Mouse (Mus musculus) cerebellum, postnatal 10 days (tissue): ENCODE measurements around the gene Pecam1.
"Not testable (repeated sequence)": the region's sequence is repeated elsewhere in the genome, so short reads cannot be mapped to it uniquely, and the experiment has no call there.

ENCODE experiments used
- DNase-seq, 2 experiments: peaks; one replicate each; pipeline ENCODE4 v3.0.0; 2021; ENCODE audit warnings: mixed read lengths in 2 of 2

Pecam1 gene

DNA sequence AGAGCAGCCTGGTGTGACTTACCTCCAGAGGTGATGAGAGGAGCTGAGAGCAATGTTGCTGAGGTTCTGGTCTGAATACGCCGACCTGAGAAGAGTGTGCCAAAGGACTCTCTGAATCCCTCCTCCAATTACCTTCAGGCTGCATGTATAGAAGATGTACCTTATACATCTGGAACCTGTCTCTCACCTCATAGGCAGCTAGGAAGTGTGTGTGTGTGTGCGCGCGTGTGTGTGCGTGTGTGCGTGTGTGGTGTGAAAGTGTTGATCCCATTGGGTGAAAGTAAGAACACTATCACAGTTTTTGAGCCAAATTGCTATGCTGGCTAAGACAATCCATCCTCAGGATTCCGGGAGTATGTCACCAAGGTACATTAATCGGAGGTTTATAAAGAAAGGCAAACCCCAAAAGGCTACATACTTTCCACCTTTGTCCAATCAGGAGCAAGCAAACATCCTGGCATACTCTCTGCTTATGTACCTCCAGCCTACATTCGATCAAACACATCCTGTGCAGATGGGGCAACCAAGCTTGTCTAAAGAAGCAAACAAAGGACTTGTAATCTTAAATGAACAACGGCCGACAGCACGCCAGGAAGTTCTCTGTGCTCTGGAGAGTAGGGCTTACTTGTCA, at the start of gene Pecam1:
Pecam1 (minus strand) TSS at position 508 of the 631 bp plus-strand sequence.
- no peak for DNase-seq

DNA sequence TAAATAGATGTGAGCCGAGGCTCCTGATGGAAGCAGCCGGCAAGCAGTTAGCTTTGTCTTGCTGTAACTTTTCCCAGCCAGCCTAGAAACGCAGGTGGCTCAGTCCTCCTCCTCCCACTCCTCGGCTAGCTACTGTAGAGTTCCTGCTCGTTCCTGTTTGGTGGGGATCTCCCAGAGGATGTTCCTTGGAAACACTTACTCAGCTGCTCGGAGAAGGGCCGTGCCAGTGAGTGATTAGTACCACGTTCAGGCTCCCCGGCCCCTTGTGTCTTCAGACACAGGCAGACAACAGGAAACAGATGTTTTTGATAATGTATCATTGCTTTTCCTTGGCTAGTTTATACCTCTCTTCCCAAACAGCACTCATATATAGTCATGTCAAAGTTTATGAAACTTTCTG, 45.3 kb upstream of the Pecam1 start:
- no peak for DNase-seq

DNA sequence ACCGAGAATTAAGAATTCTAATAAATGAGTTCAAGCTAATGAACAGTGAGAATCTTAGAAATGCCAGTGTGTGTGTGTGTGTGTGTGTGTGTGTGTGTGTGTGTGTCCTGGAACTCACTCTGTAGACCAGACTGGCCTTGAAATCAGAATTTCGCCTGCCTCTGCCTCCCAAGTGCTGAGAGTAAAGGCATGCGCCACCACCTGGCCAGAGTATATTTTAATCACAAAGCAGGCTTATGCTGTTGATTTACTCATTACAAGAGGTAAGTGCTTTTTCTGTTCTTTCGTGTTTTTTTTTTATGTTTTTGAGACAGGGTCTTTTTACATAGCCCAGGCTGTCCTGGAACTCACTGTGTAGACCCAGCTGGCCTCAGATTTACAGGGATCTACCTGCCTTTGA, 43.4 kb upstream of the Pecam1 start:
- no peak for DNase-seq

DNA sequence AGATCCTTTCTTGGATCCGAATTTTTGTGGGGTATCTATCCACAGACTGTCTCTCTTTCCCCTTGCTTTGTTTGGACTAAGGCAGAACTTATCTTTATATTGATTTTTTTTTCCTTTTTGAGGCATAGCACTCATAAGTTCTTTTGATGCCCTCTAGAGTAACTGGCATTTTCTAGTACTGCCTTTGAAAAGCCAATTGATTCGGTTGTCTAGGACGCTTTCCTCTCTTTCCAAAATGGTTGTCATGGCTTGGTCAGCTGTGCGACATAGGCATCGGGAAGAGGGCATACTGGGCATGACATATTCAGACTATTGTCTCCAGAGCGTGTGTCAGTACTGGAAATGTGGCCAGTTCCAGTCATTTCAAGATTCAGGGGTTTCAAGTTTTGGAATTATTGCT, 39.2 kb upstream of the Pecam1 start:
- peak; percentile 38 to 58 for DNase-seq

DNA sequence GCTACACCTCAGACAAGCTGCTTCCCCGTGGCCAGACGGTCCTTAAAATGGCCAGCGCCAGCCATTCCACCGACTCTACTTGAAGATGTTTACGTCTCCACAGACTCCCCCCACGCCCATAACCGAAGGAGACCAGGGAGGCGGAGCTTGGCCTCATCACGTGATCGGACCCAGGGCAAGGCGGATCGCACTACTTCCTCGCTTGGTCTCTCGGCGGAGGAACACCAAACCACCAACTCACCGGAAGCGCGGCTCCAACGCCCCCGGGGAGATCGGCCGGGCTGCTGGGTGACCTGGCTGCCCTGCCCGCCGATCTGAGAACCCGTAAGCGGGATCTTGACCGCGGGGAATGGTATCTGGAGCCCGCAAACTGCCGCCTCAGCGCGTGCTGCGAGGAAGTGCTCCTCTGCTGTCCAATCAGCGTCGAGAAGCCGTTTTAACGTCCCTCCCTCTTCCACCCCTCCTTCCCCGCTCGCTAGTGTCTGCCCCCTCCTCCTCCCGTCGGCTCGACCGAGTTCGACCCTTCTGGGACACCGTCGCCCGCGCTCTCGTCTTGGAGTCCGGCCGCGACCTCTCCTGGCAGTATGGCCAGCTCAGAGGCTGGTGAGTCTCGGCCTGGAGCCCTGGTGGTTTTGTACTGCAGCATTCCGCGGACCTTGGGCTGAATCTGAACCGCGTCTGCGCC, 38.5 kb upstream of the Pecam1 start, which contains the start of the genes Ddx5 and Cep95:
Ddx5 (minus strand) TSS at position 411 of the 685 bp plus-strand sequence.
Cep95 (plus strand) TSS at position 478 of the 685 bp plus-strand sequence.
- DNase-seq: peak; percentile 99

DNA sequence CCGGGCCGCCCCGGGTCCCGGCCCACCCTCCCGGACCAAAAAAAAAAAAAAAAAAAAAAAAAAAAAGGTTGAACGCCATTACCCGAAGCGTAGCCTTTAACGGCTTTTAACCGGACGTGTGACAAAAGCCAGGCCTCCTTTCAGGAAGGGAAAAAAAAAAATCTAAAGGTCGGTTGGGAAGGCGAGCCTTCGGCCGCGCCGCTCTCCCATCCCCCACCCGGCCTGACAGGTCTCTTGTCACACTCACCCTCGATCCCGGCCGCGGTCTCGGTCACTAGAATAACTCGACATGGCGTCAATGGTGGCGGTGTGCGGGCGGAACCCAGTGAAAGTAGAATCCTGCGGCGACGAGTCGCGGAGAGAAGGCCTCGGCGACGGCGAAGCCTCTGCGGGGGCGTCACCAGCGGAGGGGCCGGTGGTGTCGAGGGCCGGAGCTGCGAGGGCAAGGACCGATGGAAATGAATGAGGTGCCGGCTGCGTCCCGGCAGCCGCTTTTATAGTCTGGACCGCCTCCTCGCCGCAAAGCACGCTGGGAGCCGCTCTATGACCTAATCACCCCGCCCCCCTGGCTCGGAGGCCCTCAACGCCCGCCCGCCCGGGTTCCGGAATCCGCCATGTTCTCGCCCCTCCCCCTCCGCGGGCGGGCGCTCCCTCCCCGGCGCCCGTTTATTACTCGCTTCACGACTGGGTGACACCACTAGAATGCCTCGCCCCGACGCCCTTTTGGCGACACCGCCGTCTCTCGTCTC, 37.8 kb upstream of the Pecam1 start:
- peak; percentile 100 for DNase-seq

DNA sequence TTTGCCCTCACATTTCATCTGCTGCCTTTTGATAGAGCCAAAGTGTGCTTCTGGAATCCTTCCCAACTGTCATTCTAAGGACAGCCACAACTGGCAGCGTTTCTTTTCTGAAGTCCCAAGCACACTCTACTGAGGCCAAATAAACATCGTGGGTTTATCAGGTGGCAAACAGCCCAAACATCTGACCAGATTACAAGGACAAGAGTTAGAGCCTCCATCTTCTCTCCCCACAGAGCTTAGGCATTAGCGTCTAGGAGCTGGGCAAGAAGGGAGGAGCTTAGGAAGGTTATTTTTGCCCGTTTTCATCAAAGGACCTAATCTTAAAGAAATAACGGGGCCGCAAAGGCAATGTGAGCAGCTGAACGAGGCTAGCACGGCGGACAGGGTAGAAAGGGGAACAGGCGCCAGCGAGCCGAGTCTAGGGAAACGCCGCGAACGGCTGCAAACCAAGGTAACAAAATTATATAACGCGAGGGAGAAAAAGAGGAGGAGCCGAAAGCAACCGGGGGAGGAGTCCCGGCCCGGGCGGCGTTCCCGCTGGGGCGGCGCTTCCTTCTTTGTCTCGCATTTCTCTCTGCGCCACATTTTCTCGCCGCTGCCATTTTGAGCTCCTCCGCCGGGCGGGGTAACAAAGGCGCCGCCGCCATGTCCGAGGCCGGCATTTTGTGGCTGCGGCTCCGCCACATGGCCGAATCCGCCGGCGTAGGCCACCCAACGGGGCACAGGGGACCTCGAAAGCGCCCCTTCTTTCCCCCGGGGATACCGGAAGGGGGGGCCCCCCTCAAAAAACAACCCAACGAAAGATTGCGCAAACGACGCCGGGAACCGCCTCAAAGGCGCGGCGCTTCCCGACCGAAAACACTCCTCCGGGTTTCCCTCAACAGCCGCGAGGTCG, 37.0 kb upstream of the Pecam1 start:
- peak; percentile 95 to 96 for DNase-seq

DNA sequence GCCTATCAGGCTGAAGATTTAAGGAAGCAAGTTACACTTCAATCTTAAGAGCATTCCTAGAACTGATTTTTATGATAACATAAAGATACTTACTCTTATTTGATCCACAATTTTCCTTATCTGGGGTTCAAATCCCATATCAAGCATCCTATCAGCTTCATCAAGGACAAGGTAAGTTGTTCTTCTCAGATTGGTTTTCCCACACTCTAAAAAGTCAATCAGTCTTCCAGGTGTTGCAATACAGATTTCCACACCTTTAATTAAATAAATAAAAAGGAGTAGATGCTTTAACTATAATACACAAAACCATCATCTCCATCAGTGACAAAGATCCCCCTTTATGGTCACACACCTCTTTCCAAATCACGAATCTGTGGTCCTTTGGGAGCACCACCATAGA, 34.6 kb upstream of the Pecam1 start:
- no peak for DNase-seq

DNA sequence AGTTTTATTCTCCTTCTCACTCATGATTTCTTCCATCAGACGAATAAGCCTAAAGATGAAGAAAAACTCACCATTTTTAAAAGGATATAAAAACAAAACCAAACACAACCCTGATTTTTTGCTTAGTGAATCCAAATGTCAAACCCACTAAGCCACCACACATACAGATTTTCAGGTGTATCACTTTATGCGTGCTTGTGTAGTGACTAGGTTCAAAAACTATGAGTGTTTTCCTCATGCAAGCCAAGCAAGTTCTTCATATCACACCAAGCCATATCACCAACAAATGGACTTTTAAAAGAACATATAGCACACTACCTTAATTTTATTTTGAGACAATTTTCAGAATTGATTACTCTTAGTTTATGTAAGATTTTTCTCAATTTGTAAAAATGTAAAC, 34.0 kb upstream of the Pecam1 start:
- DNase-seq: no peak

DNA sequence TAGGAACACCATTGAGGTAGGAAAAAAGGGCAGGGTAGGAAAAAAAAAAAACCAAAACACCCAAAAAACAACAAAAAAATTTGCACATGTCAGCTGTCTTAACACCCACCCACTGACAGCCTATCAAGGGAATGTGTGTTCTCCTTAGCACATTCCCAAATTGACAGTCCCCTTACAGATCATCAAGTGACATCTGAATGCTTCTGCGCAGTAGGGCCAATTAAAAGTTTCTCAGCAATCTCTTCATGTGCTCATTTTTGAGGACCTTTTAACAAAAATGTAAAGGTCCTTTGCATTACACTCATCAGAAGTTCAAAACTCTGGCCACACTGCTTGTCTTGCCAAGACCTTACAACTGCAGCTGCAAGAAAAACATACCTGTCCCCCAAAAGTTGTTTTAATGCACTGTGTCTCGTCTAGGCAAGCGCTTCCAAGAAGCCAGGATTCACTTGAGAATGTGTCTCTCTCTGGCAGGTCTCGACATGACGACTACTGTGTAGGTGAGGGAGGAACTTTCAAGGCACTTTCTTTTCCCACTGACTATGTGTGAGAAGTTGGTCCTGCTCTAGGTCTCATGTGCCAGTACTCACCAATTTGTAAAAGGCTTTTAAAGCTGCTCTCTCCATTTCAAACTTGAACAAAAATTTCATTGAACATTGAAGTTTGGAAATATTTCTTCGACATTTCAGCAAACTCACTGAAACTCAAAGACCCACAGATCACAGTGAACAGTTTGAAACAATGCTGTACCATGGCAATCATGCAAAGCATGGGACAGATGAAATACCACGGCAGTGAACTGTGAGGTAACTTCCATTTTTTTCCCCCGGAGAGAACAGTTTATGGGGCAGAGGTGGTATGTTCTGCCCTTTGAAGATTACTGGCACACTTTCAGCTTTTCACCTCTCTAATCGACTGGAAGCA, 32.7 kb upstream of the Pecam1 start:
- DNase-seq: no peak

DNA sequence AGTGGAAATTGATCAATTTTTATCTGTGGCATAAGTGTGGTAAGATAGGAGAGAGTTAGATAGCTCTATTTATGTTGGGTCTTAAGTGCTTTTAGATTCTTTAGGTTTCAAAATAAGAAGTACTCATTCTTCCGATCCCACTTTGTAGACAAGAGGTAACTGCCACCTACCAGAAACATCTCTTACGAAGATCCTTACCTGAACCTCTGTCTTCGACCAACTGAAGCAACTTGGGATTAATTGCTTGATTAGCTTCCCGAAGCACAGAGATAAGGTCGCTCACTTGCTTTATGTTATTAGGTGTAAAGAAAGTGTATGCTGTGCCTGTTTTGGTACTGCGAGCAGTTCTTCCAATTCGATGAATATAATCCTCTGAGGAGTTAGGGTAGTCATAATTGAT, 31.8 kb upstream of the Pecam1 start:
- DNase-seq: not testable (repeated sequence)

DNA sequence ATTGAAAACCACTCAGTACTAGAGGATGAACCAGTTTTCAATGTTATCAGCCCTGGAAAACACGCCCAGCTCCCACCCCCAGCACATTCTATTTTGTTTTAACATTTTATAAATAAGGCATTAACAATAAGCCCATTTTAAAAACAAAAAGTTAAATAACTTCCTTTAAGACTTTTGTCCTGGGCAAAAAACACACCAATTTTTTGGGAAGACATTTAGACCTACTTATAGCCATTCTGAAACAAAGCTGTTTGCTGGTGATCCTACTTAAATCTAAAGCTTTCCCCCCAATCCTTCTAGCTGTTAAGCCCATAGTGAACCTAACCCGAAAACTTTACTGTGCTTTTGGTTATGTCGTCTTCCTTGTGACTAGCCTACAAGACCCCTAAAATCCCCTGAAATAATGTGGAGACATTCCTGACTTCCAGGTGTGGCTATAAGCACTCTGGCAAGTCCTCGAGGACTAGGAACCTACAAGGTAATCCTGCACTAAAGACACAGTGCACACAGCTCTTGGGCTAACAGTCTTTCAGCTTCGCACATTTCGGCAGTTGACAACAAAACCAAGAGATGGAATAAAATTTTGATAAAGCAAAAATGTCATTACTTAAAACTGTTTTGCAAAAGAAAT, 30.3 kb upstream of the Pecam1 start:
- no peak for DNase-seq

DNA sequence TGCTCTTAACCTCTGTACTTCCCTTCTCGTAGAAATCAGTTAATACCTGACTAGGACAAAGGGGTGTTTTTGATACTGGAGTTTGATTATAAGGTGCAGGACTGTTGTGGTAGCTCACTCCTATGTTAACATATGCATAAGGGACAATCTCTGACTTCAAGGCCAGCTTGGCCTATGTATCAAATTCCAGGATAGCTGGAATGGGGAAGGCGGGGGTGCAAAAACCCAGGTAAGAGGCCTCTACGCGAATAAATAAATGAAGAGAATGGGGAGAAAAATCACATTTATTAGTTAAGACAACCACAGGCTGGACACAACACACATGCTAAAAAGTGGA, 29.6 kb upstream of the Pecam1 start:
- no peak for DNase-seq

DNA sequence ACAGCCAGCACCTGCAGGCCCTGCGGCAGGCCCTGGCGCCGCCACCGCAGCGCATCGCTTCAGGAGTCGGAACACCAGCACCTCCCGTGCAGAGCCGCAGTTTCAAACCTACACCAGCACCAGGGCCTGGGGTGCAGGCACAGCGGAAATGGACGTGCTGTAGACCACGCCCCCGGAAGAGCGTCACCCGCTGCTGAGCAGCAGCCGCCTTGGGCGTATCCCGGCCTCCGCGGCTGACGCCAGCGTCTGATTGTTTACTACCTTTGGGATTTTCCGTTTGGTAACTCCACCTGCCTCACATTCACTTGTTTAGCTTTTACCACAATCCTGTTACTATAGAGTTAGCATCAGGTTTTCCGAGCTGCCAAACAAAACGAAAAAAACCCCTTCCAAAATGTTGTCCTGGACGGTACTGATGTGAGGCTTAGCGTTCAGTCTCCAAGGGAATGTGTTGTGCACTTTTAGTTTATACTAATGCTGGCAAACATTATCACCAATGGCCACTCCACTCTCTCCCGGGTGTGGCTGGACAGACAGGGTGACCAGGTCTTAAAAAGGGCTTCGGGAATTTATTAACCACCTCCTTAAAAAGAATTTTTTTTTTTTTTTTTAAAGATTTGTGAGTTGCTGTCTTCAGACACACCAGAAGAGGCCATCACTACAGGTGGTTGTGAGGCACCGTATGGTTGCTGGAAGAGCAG, 29.1 kb upstream of the Pecam1 start, which contains the start of gene Polg2:
Polg2 (minus strand) TSS at position 150 of the 701 bp plus-strand sequence.
- peak; percentile 93 for DNase-seq

DNA sequence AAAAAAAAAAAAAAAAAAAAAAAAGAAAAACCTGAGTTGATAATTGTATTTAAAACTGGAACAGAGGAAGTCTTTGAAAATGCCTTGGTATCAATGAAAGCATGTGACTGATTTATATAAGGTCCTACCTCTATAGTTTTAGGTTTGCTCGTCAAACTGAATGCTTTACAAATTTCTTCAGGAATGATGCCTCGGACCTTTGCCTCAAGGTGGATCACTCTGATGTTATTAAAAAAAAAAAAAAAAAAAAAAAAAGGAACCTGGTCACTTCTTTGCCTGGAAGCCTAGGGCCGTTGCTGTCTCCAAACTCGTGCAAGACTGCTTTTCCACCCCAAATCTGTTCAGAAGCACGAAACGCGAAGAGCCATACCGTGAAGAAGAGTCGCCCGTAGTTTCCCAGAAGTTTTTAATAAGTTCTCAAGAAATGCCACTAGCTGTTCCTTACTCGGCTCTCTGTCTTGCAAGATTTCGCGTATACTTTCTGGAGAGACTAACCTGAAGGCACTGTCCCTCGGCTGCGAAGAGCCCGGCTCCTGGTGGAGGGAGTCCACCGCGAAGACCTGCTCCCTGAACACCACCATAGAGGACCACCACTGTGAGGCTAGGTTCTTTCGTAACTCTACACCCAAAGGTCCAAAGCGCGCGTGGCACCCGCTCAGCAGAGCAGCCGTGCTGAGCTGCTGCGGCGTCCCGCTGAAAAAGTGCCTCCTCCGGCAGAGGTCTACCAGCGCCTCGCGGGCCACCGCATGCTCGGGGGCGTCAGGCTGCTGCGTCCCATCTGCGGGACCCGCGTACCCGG, 28.4 kb upstream of the Pecam1 start:
- no peak for DNase-seq

DNA sequence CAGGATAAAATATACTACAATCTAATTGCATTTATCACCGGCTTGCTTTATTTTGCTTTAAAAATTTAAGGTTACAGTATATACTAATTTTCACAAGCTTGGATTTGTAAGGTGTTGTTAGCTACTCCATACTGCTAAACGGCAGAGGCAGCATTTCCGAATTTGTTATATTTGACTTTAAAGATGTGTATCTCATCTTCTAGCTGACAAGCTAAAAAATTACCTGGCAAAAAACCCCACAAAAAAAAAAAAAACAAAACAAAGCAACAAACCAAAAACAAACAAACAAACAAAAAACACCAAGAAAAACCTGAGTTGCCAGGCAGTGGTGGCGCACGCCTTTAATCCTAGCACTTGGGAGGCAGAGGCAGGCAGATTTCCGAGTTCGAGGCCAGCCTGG, 27.7 kb upstream of the Pecam1 start:
- no peak for DNase-seq

DNA sequence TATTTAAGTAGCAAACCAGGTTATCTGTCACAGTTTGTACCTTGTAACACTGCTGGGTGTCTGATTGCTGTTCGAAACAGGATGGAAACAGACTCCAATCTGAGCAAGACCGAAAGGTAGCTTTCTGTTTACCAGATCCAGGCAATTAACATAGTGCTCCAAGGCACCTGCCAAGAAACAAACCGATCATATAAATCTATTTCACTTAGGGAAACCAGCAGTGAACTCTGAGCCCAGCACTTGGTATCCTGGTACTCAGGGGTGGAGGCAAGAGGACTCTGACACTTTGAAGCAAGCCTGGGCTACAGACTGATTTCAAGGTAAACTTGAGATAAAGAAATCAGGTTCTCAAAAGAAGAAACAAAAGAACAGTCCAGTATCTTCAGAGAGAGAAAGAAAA, 27.0 kb upstream of the Pecam1 start:
- no peak for DNase-seq

DNA sequence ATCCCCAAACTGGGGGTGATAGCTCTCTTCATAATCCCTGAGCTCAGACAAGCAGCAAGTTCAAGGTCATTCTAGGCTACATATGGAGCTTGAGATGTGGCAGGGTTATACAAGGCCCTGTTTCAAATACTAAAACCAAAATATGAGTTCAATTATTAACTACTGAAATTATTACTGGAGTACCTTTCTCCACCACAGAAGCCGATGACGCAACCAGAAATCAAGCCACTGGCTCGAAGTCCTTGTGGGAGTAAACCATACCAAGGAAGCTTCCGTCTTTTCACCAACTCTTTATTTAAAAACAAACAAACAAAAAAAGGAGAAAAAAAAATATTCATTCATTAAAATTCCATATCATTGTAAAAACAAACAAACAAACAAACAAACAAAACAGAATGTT, 26.5 kb upstream of the Pecam1 start:
- DNase-seq: no peak

DNA sequence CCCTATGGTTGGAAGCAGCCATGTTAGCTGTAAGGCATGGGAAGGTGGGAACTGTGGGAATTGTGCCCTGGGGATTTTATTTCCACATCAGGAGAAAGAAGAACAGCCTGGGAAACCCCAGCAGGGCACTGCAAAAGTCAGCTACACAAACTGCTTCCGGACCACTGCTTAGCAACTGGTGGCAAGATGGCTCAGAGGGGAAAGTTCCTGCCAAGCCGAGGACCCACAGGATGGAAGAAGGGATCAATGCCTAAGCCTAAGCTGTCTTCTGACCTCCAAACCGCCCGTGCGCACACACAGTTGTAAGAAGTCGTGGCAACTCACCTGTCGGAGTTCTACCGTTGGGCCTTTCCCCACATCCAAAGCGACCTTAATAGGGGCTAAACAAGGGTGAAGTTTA, 22.6 kb upstream of the Pecam1 start:
- DNase-seq: no peak
